ENCODE assay signal across 8 mouse cellular contexts in the genomic region with DNA sequence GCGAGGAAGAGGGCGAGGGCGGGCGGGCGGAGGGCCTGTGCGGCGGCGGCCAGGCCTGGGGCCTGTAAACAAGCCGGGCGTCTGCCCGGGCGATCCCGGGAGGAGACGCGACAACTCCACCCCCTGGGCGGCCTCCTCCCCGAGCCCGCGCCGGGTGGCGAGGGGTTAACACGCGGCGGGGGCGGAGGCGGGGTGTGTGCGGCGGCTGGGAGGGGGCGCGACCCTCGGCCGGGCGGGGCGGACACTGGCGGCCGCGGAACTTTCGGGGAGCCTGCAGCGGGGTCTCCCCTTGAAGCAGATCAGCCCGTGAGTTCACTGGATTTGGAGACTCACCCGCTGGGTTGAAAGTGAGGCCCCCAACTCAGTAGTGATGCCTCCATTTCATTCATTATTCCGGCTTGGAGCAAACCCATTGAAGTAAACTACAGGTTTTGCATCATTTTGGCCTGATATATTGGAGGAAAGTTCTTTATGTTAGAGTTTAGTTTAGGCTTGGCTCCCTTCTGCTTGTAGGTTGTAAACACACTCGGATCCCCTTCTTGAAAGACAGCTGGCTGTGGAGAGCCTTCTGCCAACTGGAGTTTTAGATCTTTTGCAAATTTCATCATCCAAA. TPM values are rescaled to one million over a fixed set of nuclear protein-coding genes. Genes with fewer than 3 reads are reported as not detected.
DNase-seq lines count a peak whose midpoint lies in the region; ATAC-seq and TF ChIP-seq lines count a peak whose summit lies in the region.

No protein-coding gene starts in this region.

- peak; percentile 83 for ATAC-seq in erythroid progenitor cell, adult 5-6 weeks (replicated peaks; ENCODE audit: low FRiP score, poor library complexity, severe bottlenecking)
- peak; percentile 74 for ATAC-seq in heart, embryonic 14.5 days (ENCODE audit: insufficient number of reproducible peaks, insufficient read depth, low FRiP score, low read depth)
- peak; percentile 81 for ATAC-seq in liver, embryonic 15.5 days (ENCODE audit: insufficient read depth)
- peak; percentile 63 for ATAC-seq in neural tube, embryonic 12.5 days (ENCODE audit: low FRiP score, low read depth)

- H3K27ac ChIP-seq in bone marrow macrophage, adult 2 months (ENCODE audit: insufficient read depth, low read depth, low read length), result peak overlapping the region; percentile 54
- H3K27ac ChIP-seq in heart, embryonic 14.5 days (replicated peaks in 1 of 2; ENCODE audit: control insufficient read depth in 1 of 2, insufficient read depth in 1 of 2, low read depth in 2 of 2, low read length in 2 of 2), result peak overlapping the region; percentile 85 to 99
- peak overlapping the region; percentile 99 for H3K27ac ChIP-seq in liver, embryonic 15.5 days (replicated peaks)
- H3K27ac ChIP-seq in neural tube, embryonic 12.5 days, result peak overlapping the region; percentile 96
- peak overlapping the region; percentile 89 for H3K27ac ChIP-seq in testis, adult 2 months (ENCODE audit: control insufficient read depth, insufficient read depth, low read depth, low read length)

- H3K9ac ChIP-seq in heart, embryonic 14.5 days (ENCODE audit: low read length), result peak overlapping the region; percentile 99
- peak overlapping the region; percentile 99 for H3K9ac ChIP-seq in liver, embryonic 15.5 days
- H3K9ac ChIP-seq in neural tube, embryonic 12.5 days, result peak overlapping the region; percentile 100

- no peak for TF ChIP-seq POLR2A in bone marrow macrophage, adult 2 months (IDR thresholded peaks at IDR 0.05; ENCODE audit: borderline replicate concordance, low read depth, low read length)
- peak; percentile 24; the same call in 1 of the 2 replicates for TF ChIP-seq POLR2A in testis, adult 2 months (IDR thresholded peaks at IDR 0.05; ENCODE audit: control insufficient read depth, low read depth, low read length)

- peak overlapping the region; percentile 86 for H3K4me3 ChIP-seq in bone marrow macrophage, adult 2 months (ENCODE audit: insufficient read depth, low read length)
- peak overlapping the region; percentile 90 to 95 for H3K4me3 ChIP-seq in heart, embryonic 14.5 days (ENCODE audit: control insufficient read depth in 1 of 2, insufficient read depth in 1 of 2, low read depth in 1 of 2, low read length in 2 of 2)
- peak overlapping the region; percentile 92 for H3K4me3 ChIP-seq in liver, embryonic 15.5 days (replicated peaks)
- peak overlapping the region; percentile 96 for H3K4me3 ChIP-seq in neural tube, embryonic 12.5 days
- H3K4me3 ChIP-seq in testis, adult 2 months (ENCODE audit: control insufficient read depth, low read depth, low read length), result peak overlapping the region; percentile 97

- DNase-seq in A20 (ENCODE audit: low read depth, low spot score), result peak; percentile 74
- peak; percentile 64 to 83 for DNase-seq in kidney, postnatal 25 days

- peak overlapping the region; percentile 71 for H3K4me2 ChIP-seq in heart, embryonic 14.5 days (ENCODE audit: low read length)
- peak overlapping the region; percentile 95 for H3K4me2 ChIP-seq in liver, embryonic 15.5 days
- H3K4me2 ChIP-seq in neural tube, embryonic 12.5 days (replicated peaks), result peak overlapping the region; percentile 67

- H3K9me3 ChIP-seq in heart, embryonic 14.5 days (ENCODE audit: control insufficient read depth, low read length), result no peaks in the 10 kb centered on the region
- no peaks in the 10 kb centered on the region for H3K9me3 ChIP-seq in liver, embryonic 15.5 days (replicated peaks)
- no peaks in the 10 kb centered on the region for H3K9me3 ChIP-seq in neural tube, embryonic 12.5 days

- no peak for TF ChIP-seq CTCF in bone marrow macrophage, adult 2 months (IDR thresholded peaks at IDR 0.05; ENCODE audit: low read depth, low read length)
- TF ChIP-seq CTCF in testis, adult 2 months (IDR thresholded peaks at IDR 0.05; ENCODE audit: control insufficient read depth, insufficient read depth, insufficient replicate concordance, low read depth, low read length), result no peak

- H3K27me3 ChIP-seq in heart, embryonic 14.5 days (ENCODE audit: control insufficient read depth, insufficient read depth, low read length), result no peaks in the 10 kb centered on the region
- no peaks in the 10 kb centered on the region for H3K27me3 ChIP-seq in liver, embryonic 15.5 days
- no peaks in the 10 kb centered on the region for H3K27me3 ChIP-seq in neural tube, embryonic 12.5 days (replicated peaks)
- no peaks in the 10 kb centered on the region for H3K27me3 ChIP-seq in testis, adult 2 months (ENCODE audit: control insufficient read depth, insufficient read depth, low read length)

- under 1% methylated on average over 35 of the region's 43 CpGs for WGBS in heart, embryonic 14.5 days
- under 1% methylated on average over 43 of the region's 43 CpGs for WGBS in liver, embryonic 15.5 days (ENCODE audit: insufficient replicate concordance)
- under 1% methylated on average over 43 of the region's 43 CpGs for WGBS in neural tube, embryonic 12.5 days

- H3K4me1 ChIP-seq in bone marrow macrophage, adult 2 months (ENCODE audit: control insufficient read depth, insufficient read depth, low read length), result peaks cover 20% of the 10 kb centered on the region
- H3K4me1 ChIP-seq in heart, embryonic 14.5 days (ENCODE audit: control insufficient read depth in 2 of 2, insufficient read depth in 2 of 2, low read length in 2 of 2), result peaks cover 3 to 29% of the 10 kb centered on the region in 2 experiments
- H3K4me1 ChIP-seq in liver, embryonic 15.5 days (replicated peaks), result peaks cover 35% of the 10 kb centered on the region
- H3K4me1 ChIP-seq in neural tube, embryonic 12.5 days, result peaks cover 23% of the 10 kb centered on the region
- no peaks in the 10 kb centered on the region for H3K4me1 ChIP-seq in testis, adult 2 months (ENCODE audit: control insufficient read depth, insufficient read depth, low read length)

- no peaks in the 10 kb centered on the region for H3K36me3 ChIP-seq in heart, embryonic 14.5 days (ENCODE audit: control insufficient read depth, insufficient read depth, low read length)
- H3K36me3 ChIP-seq in liver, embryonic 15.5 days (replicated peaks), result no peaks in the 10 kb centered on the region
- H3K36me3 ChIP-seq in neural tube, embryonic 12.5 days, result no peaks in the 10 kb centered on the region
- H3K36me3 ChIP-seq in testis, adult 2 months (ENCODE audit: control insufficient read depth, insufficient read depth, low read length), result no peaks in the 10 kb centered on the region; the same call in 1 of the 2 replicates

RNA-seq across cellular contexts. Expression of a gene that starts 4.5 kb away (rescaled TPM):
- polyA plus RNA-seq in bone marrow macrophage, adult 2 months (2012; ENCODE audit: insufficient read depth, insufficient read length, missing spikeins), result 79.3 and 84.4 TPM in 2 replicates
- total RNA-seq in erythroid progenitor cell, adult 5-6 weeks (2015; ENCODE audit: low replicate concordance), result 35.3 and 39.0 TPM in 2 replicates
- total RNA-seq in erythroid progenitor cell, adult 5-6 weeks (2017; ENCODE audit: low replicate concordance), result 59.6 and 85.5 TPM in 2 replicates
- polyA plus RNA-seq in heart, embryonic 14.5 days (2014; fragmentation: Nextera tagmentation; extraction: Ambion mirVana), result 64.1 and 75.9 TPM in 2 replicates
- 26.2 and 27.7 TPM in 2 replicates for polyA plus RNA-seq in liver, embryonic 15.5 days (2015; fragmentation: Nextera tagmentation; extraction: Ambion mirVana)
- polyA plus RNA-seq in neural tube, embryonic 12.5 days (2016; fragmentation: Nextera tagmentation; extraction: Ambion mirVana), result 83.1 and 88.1 TPM in 2 replicates
- 204 and 252 TPM in 2 replicates for polyA plus RNA-seq in testis, adult 2 months (2012; rRNA removed)

Comparison
In these comparisons a context has a peak if more than half of its experiments do, and no peak if none do; other contexts are left out.
1. Peak in every context shown above with its lines: DNase-seq, ATAC-seq, H3K4me3 ChIP-seq and H3K27ac ChIP-seq.